Mouse (Mus musculus): Measurements from ENCODE around the gene Tas2r143. TPM values are rescaled to one million over a fixed set of nuclear protein-coding genes. Genes with fewer than 3 reads are reported as not detected.

Tas2r143 gene
- total RNA-seq, 1 experiment from 2014 or later: not detected

GRCm38 (mm10) chr6:42380416-42381144 is 19.5 kb upstream of the Tas2r143 start:
- ATAC-seq (replicated peaks in 1 of 2; ENCODE audit: insufficient read depth in 1 of 2, low FRiP score in 2 of 2, low TSS enrichment in 1 of 2, low read depth in 1 of 2, poor library complexity in 2 of 2, severe bottlenecking in 2 of 2): no peak; a peak in 1 of 4 replicates

DNA sequence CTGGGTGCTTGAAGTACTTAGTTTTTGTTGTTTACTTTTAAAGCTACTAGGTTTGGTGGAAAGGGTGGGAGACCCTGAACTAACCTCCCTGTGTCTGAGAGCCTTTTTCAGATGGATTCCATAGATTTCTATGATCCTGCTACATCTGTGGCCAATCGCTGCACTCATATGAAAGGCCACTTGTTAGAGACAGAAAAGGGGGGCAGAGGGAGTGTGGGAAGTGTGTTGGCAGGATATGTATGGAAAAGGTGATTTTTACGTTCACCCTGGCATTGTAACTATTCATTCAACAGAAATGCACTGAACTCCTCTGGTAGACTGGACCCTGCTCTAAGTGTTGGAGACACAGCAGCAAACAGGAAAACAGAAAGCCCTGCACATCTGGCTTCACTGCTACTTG is 18.8 kb upstream of the Tas2r143 start:
- no peak for ATAC-seq (replicated peaks in 1 of 2; ENCODE audit: insufficient read depth in 1 of 2, low FRiP score in 2 of 2, low TSS enrichment in 1 of 2, low read depth in 1 of 2, poor library complexity in 2 of 2, severe bottlenecking in 2 of 2)

GRCm38 (mm10) chr6:42381916-42382381 is 18.1 kb upstream of the Tas2r143 start:
- peak; percentile 74 to 89 for ATAC-seq (replicated peaks in 1 of 2; ENCODE audit: insufficient read depth in 1 of 2, low FRiP score in 2 of 2, low TSS enrichment in 1 of 2, low read depth in 1 of 2, poor library complexity in 2 of 2, severe bottlenecking in 2 of 2)

DNA sequence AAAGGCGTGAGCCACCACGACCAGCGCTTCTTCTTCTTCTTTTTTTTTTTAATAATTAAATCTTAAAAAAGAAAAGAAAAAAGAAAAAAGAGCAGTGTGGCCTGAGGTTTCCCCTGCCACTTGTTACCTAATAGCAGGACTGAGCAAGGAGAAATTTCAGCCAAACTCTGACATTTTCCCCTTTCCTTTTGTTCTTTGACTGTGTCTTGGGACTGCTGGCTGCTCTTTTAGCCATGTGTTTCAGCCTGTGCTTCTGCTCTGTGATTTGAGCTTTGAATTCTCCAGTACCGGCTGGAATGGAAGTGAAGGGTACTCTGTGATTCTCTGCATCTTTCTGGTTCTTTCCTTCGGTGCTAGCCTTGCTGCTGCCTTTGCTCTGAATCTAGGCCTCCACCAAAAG is 16.7 kb upstream of the Tas2r143 start:
- ATAC-seq (replicated peaks in 1 of 2; ENCODE audit: insufficient read depth in 1 of 2, low FRiP score in 2 of 2, low TSS enrichment in 1 of 2, low read depth in 1 of 2, poor library complexity in 2 of 2, severe bottlenecking in 2 of 2): no peak

- peak in 1 of 2 experiments; percentile 18; a peak in 1 of 4 replicates for ATAC-seq (replicated peaks in 1 of 2; ENCODE audit: insufficient read depth in 1 of 2, low FRiP score in 2 of 2, low TSS enrichment in 1 of 2, low read depth in 1 of 2, poor library complexity in 2 of 2, severe bottlenecking in 2 of 2)
Observed at GRCm38 (mm10) chr6:42385635-42386034, 14.4 kb upstream of the Tas2r143 start.

- ATAC-seq (replicated peaks in 1 of 2; ENCODE audit: insufficient read depth in 1 of 2, low FRiP score in 2 of 2, low TSS enrichment in 1 of 2, low read depth in 1 of 2, poor library complexity in 2 of 2, severe bottlenecking in 2 of 2): peak; percentile 36 to 44
Observed at GRCm38 (mm10) chr6:42391796-42392330, 8.2 kb upstream of the Tas2r143 start.

DNA sequence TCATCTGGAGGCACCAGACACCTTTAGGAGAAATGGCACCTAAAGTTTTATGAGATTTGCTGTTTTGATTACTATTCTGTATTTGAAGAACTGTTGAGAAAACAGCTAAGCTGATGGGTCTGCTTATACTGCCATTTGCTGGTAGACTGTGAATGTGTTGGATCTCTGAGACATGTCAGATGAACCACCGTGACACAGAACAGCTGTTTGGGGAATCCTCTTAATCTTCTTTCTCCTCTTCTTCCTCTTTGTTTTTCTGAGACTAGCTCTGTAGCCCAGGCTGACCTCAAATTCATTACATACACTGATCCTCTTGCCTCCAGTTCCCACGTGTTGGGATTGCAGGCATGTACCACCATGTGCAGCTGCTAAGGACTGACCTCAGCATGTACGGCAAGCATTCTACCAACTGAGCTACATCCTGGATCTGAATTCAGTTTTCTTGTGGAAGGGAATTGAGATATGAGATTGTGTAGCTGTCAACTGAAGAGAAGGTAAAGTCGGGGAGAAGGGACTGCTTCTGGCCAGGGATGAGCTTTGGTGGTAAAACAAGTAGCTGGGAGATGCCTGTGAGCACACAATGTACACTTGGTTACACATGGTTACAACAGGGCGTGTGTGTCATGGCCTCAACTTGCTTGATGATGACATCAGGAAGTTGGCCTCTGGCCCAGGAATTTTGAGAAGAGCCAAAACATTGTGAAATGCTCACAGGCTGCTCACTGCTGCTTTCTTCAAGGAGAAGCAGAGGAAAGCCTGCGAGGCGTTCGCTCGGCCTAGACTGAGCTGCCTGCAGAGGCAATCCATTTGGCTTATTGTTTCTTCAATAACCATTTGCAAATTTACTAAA is 3.9 kb upstream of the Tas2r143 start:
- peak; percentile 61 to 67 for ATAC-seq (replicated peaks in 1 of 2; ENCODE audit: insufficient read depth in 1 of 2, low FRiP score in 2 of 2, low TSS enrichment in 1 of 2, low read depth in 1 of 2, poor library complexity in 2 of 2, severe bottlenecking in 2 of 2)

DNA sequence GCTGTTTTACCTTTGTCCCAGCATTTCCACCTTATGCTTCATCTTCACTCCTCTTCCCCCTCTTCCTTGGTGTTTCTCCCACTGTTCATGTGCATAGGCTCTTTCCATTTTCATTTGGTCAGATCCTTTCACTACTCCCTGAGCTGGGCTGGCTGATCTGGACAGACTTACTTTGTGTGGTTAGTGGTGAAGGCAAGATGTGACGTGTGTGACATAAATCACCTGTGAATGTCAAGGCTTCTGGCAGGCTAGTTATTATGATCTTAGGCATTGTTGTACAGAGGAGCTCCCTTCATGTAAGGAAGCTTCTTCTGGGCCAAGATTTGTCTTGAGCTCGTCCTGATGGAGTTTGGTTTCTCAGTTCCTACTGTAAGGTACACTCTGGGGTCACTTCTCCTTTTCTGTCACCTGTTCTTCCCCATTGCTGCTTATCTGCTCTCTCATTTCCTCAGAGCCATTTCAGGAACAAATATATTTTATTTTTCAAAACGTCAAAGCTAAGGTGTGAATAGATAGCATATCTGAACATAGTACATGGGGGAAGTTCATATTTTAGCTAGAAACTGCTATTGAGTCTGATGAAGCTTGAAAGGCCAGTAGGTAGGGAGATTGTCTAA is 2.9 kb upstream of the Tas2r143 start:
- peak; percentile 57 to 68 for ATAC-seq (replicated peaks in 1 of 2; ENCODE audit: insufficient read depth in 1 of 2, low FRiP score in 2 of 2, low TSS enrichment in 1 of 2, low read depth in 1 of 2, poor library complexity in 2 of 2, severe bottlenecking in 2 of 2)

- peak; percentile 52 to 61 for ATAC-seq (replicated peaks in 1 of 2; ENCODE audit: insufficient read depth in 1 of 2, low FRiP score in 2 of 2, low TSS enrichment in 1 of 2, low read depth in 1 of 2, poor library complexity in 2 of 2, severe bottlenecking in 2 of 2)
Observed at GRCm38 (mm10) chr6:42398285-42398684, 1.8 kb upstream of the Tas2r143 start.

DNA sequence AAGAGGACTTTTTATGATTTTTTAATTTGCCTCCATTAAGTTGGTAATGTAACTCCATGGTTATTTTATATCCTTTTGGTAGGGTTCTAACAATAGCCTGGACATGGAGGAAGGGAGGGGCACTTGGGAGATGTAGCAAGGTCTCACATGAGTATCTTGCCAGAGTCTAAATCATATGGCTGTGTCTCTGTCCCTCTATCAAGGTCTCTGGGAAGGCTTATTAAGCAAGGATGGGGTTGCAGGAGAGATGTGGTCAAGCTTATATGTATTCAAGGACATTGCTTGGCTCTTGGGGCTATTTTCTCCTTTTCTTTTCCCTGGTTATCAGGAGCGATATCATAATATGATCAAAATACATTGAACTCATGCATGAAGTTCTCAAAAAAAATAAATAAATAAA is 1.0 kb upstream of the Tas2r143 start:
- no peak for ATAC-seq (replicated peaks in 1 of 2; ENCODE audit: insufficient read depth in 1 of 2, low FRiP score in 2 of 2, low TSS enrichment in 1 of 2, low read depth in 1 of 2, poor library complexity in 2 of 2, severe bottlenecking in 2 of 2)

- no peak for ATAC-seq (replicated peaks in 1 of 2; ENCODE audit: insufficient read depth in 1 of 2, low FRiP score in 2 of 2, low TSS enrichment in 1 of 2, low read depth in 1 of 2, poor library complexity in 2 of 2, severe bottlenecking in 2 of 2)
Observed at GRCm38 (mm10) chr6:42405134-42405533, 5.1 kb downstream of the Tas2r143 start, which contains the start of gene Tas2r135. Gene Tas2r135, plus strand, starts transcription at chr6:42405434.

DNA sequence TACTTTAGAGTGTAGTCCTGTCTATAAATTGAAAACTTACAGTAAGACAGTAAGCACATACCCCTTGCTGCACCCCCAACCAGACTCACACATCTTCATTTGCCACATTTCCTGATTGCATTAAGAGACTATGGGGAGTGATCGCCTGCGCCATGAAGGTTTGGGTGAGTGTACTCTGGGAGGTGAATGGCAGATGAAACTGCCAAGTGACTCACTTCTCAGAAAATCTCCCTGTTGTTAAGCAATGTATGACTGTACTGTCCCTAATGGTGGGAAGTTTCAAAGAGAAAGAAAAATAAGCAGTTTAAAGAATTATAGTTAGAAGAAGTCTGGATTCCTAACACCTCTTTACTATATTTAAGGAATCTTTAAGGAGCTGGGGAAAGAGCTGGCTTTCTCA is 19.4 kb downstream of the Tas2r143 start:
- ATAC-seq (replicated peaks in 1 of 2; ENCODE audit: insufficient read depth in 1 of 2, low FRiP score in 2 of 2, low TSS enrichment in 1 of 2, low read depth in 1 of 2, poor library complexity in 2 of 2, severe bottlenecking in 2 of 2): no peak

- ATAC-seq (replicated peaks in 1 of 2; ENCODE audit: insufficient read depth in 1 of 2, low FRiP score in 2 of 2, low TSS enrichment in 1 of 2, low read depth in 1 of 2, poor library complexity in 2 of 2, severe bottlenecking in 2 of 2): peak; percentile 97 to 99
Observed at GRCm38 (mm10) chr6:42421439-42421838, 21.4 kb downstream of the Tas2r143 start.

DNA sequence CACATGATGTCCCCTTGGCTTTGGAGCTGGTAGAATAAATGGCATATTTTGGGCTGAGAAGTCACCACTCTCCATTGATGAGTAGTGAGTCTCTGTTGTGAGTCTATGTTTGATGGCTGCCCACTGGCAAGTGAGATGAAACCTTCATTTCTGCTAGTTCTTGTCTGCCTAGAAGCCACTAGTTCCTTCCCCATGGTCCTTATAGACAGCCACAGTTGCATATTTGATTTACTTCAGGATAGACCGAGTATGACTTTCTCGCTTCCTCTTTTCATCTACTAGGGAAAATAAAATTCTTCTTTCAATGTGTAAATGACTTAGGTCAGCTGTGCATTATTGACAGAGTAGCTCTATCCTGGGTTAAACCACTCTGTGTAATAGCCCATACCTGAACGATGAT is 24.4 kb downstream of the Tas2r143 start:
- ATAC-seq (replicated peaks in 1 of 2; ENCODE audit: insufficient read depth in 1 of 2, low FRiP score in 2 of 2, low TSS enrichment in 1 of 2, low read depth in 1 of 2, poor library complexity in 2 of 2, severe bottlenecking in 2 of 2): peak; percentile 37 to 44

DNA sequence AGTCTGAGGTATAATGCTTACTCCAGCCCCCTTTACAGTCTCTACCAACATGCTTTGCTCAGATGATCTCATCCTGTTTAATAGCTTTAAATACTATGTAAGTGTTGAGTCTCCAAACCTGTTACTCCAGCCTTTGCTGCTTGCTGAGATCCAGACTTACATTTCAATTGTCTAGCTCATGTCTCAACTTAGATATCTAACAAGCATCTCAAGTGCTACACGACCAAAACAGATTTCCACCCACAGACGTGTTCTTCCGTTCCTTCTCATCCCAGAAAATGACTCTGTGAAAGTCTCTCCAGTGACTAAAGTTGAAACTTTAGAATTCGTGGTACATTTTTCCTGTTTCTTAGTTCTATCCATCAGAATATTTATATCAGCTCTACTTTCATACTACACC is 26.3 kb downstream of the Tas2r143 start:
- no peak for ATAC-seq (replicated peaks in 1 of 2; ENCODE audit: insufficient read depth in 1 of 2, low FRiP score in 2 of 2, low TSS enrichment in 1 of 2, low read depth in 1 of 2, poor library complexity in 2 of 2, severe bottlenecking in 2 of 2)

DNA sequence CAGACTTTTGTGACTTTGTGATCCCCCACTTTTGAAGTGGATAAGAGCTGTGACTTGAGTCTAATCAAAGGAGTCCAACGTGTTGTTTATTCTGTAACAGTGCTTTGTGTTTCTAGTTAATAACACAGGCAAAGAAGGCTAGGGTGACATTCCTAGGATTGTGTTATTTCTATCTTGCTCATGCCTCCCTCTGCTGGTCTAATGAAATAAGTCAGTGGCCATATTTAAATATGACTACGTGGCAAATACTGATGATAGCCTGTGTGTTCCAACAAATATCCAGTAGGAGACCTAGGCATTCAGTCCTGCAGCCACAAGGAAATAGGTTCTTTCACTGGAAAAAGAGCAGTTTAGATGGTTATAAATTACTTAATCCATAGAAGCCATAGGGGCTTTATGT is 33.5 kb downstream of the Tas2r143 start:
- ATAC-seq (replicated peaks in 1 of 2; ENCODE audit: insufficient read depth in 1 of 2, low FRiP score in 2 of 2, low TSS enrichment in 1 of 2, low read depth in 1 of 2, poor library complexity in 2 of 2, severe bottlenecking in 2 of 2): peak; percentile 56 to 73; a peak in 3 of 4 replicates

GRCm38 (mm10) chr6:42434446-42434845 is 34.4 kb downstream of the Tas2r143 start, which contains the start of gene Tas2r126:
Gene Tas2r126, plus strand, starts transcription at chr6:42434535.
- ATAC-seq (replicated peaks in 1 of 2; ENCODE audit: insufficient read depth in 1 of 2, low FRiP score in 2 of 2, low TSS enrichment in 1 of 2, low read depth in 1 of 2, poor library complexity in 2 of 2, severe bottlenecking in 2 of 2): no peak
